Mouse (Mus musculus): ENCODE measurements around the gene Ddx39b. TPM values are rescaled to one million over a fixed set of nuclear protein-coding genes. Genes with fewer than 3 reads are reported as not detected.
"Not testable (repeated sequence)": the region's sequence is repeated elsewhere in the genome, so short reads cannot be mapped to it uniquely, and the experiment has no call there.

Ddx39b gene
- total RNA-seq, 2 experiments from 2014 or later = 230 to 239 TPM

DNA sequence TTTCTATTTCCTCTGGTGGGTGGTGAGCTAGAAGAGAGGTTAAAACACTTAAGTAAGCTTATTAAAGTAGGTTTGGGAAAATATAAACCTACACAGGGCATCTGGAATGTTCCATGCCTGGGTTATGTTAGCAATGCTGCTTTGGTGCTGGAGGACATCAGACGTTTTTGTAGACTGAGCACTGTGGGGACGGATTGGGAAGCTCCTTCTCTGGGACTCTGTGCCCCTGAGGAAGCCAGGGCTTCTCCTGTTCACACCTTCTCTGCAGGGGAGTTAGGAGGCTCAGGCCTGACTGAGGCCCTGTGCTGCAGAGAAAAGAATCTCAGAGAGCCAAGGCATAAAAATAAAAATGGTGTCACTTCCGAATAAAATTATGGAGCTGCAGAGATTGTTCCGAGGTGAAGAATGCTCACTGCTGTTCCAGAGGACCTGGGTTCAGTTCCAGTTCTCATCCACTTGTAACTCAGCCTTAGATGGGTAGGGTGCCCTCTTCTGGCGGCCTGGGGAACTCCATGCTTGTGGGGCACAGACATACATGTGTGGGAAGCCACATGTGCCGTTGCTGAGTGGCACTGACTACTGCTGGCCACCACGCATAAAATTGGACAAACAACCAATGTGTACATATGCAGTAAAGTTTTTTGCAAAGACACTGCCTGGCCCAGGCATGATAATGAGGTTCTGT lies 58.9 kb downstream of the Ddx39b start:
- not testable (repeated sequence) for H3K27ac ChIP-seq; DNase-seq (ENCODE audit: low spot score in 2 of 2); H3K4me3 ChIP-seq
- peak; percentile 16; the same call in 1 of the 2 replicates for TF ChIP-seq CTCF (conservative IDR thresholded peaks at IDR 0.05)

DNA sequence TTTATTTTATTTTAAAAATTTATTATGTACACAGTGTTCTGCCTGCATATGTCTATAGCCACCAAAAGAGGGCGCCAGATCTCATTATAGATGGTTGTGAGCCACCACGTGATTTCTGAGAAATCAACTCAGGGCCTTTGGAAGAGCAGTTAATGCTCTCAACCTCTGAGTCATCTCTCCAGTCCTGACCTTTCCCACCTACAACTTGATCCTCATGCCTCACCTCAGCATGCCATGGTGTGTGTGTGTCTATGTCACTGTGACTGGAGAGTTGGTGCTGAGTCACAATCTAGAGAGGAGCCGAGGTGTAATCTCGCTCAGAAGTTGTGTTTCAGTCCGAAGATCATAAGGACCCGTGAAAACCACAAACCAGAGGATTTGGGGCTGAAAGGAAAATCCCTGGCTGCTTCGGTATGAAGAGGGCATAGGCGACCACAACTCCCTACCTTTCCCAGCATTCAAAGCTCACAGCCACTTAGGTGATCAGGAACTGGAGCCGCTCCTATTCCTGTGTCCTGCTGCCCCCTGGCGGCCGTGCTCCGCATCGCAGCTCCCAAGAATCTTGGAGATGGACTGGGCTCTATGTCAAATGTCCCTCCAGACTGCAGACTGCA lies 60.2 kb downstream of the Ddx39b start:
- Histone ChIP-seq H3K27ac (no peak overlapping the region), H3K4me3 (no peak overlapping the region)
- peak; percentile 76 to 97 for DNase-seq (ENCODE audit: low spot score in 2 of 2)
- peak; percentile 82 for TF ChIP-seq CTCF (conservative IDR thresholded peaks at IDR 0.05)

- TF ChIP-seq CTCF (conservative IDR thresholded peaks at IDR 0.05) = no peak
- no peak overlapping the region for H3K27ac ChIP-seq
- DNase-seq (ENCODE audit: low spot score in 2 of 2) = no peak
- no peak overlapping the region for H3K4me3 ChIP-seq
These were observed 61.7 kb downstream of the Ddx39b start for GRCm38 (mm10) chr17:35303271-35303670.

Small RNA genes lying within 50 kb of the gene (microRNA-seq; reads per million reads assigned to microRNA genes)
- gene Mir6973a = 0 reads per million in 2 experiments
- 0 reads per million in 2 experiments for gene Mir6974
- gene Mir6975 = 0.92 to 1.3 reads per million in 2 experiments
- gene Mir8094 = 0 to 0.18 reads per million in 2 experiments

Other genes starting within 250 kb of the Ddx39b start
- gene Vars, start 240.8 kb upstream of the Ddx39b start, total RNA-seq (2021) = 10 to 100 TPM; 48.2 to 55.1 TPM
- gene Vwa7, start 225.2 kb upstream of the Ddx39b start, total RNA-seq (2021) = under 1 TPM; 0.20 to 0.26 TPM
- under 1 TPM in 1 of 2 experiments, not detected in 1; 0.67 TPM for gene Sapcd1, start 213.7 kb upstream of the Ddx39b start, total RNA-seq (2021)
- gene Msh5, start 195.0 kb upstream of the Ddx39b start, total RNA-seq (2021) = 1 to 10 TPM in 1 of 2 experiments, under 1 TPM in 1; 0.26 to 1.1 TPM
- gene Clic1, start 191.8 kb upstream of the Ddx39b start, total RNA-seq (2021) = 1 to 10 TPM; 9.2 to 9.6 TPM
- gene Ddah2, start 182.7 kb upstream of the Ddx39b start, total RNA-seq (2021) = 10 to 100 TPM; 13.7 to 15.8 TPM
- not detected for gene Ly6g6c, start 176.4 kb upstream of the Ddx39b start, total RNA-seq (2021)
- not detected for gene Mpig6b, start 175.6 kb upstream of the Ddx39b start, total RNA-seq (2021)
- 1 to 10 TPM; 2.5 to 3.5 TPM for gene Ly6g6e, start 164.8 kb upstream of the Ddx39b start, total RNA-seq (2021)
- gene Ly6g6d, start 163.7 kb upstream of the Ddx39b start, total RNA-seq (2021) = 1 to 10 TPM; 1.1 TPM
- under 1 TPM in 1 of 2 experiments, not detected in 1; 0.52 TPM for gene Ly6g6f, start 156.1 kb upstream of the Ddx39b start, total RNA-seq (2021)
- 100 to 1,000 TPM; 110 to 113 TPM for gene Abhd16a, start 152.5 kb upstream of the Ddx39b start, total RNA-seq (2021)
- not detected for gene Ly6g5c, start 133.5 kb upstream of the Ddx39b start, total RNA-seq (2021)
- gene Ly6g5b, start 126.3 kb upstream of the Ddx39b start, total RNA-seq (2021) = under 1 TPM in 1 of 2 experiments, not detected in 1; 0.54 TPM
- gene Gpank1, start 120.3 kb upstream of the Ddx39b start, total RNA-seq (2021) = 10 to 100 TPM; 15.0 to 15.9 TPM
- 100 to 1,000 TPM; 170 to 178 TPM for gene Csnk2b, start 119.7 kb upstream of the Ddx39b start, total RNA-seq (2021)
- gene D17H6S53E, start 115.4 kb upstream of the Ddx39b start, total RNA-seq (2021) = 10 to 100 TPM; 25.2 to 29.3 TPM
- under 1 TPM; 0.37 to 0.49 TPM for gene Apom, start 109.7 kb upstream of the Ddx39b start, total RNA-seq (2021)
- gene Bag6, start 106.6 kb upstream of the Ddx39b start, total RNA-seq (2021) = 100 to 1,000 TPM; 320 to 334 TPM
- 100 to 1,000 TPM; 339 to 370 TPM for gene Prrc2a, start 76.8 kb upstream of the Ddx39b start, total RNA-seq (2021)
- gene Aif1, start 65.7 kb upstream of the Ddx39b start, total RNA-seq (2021) = 10 to 100 TPM; 11.1 to 11.8 TPM
- gene Lst1, start 53.3 kb upstream of the Ddx39b start, total RNA-seq (2021) = 1 to 10 TPM; 6.2 to 8.6 TPM
- gene Ltb, start 47.3 kb upstream of the Ddx39b start, total RNA-seq (2021) = under 1 TPM; 0.76 to 0.77 TPM
- gene Tnf, start 39.7 kb upstream of the Ddx39b start, total RNA-seq (2021) = not detected
- gene Lta, start 36.4 kb upstream of the Ddx39b start, total RNA-seq (2021) = under 1 TPM; 0.54 to 0.59 TPM
- not detected for gene Gm16181, start 20.9 kb upstream of the Ddx39b start, total RNA-seq (2021)
- gene Atp6v1g2, start 8.1 kb upstream of the Ddx39b start, total RNA-seq (2021) = 100 to 1,000 TPM; 615 to 646 TPM
- 10 to 100 TPM; 13.3 to 15.1 TPM for gene Nfkbil1, start 6.0 kb upstream of the Ddx39b start, total RNA-seq (2021)
- gene H2-D1, start 21.0 kb downstream of the Ddx39b start, total RNA-seq (2021) = 10 to 100 TPM; 15.7 to 21.2 TPM
- under 1 TPM; 0.13 to 0.47 TPM for gene H2-Q1, start 78.7 kb downstream of the Ddx39b start, total RNA-seq (2021)
- under 1 TPM in 1 of 2 experiments, not detected in 1; 0.38 TPM for gene H2-Q2, start 100.5 kb downstream of the Ddx39b start, total RNA-seq (2021)
- 1 to 10 TPM; 1.7 to 2.3 TPM for gene H2-Q4, start 137.9 kb downstream of the Ddx39b start, total RNA-seq (2021)
- gene H2-Q6, start 183.1 kb downstream of the Ddx39b start, total RNA-seq (2021) = not detected
- gene H2-Q7, start 197.4 kb downstream of the Ddx39b start, total RNA-seq (2021) = under 1 TPM; 0.69 to 0.79 TPM
- gene H2-Q10, start 228.3 kb downstream of the Ddx39b start, total RNA-seq (2021) = under 1 TPM; 0.12 to 0.15 TPM

Data from layer of hippocampus, adult 2 months (tissue).